Mouse (Mus musculus): ENCODE measurements around the gene Manea.
"Not testable (repeated sequence)": the region's sequence is repeated elsewhere in the genome, so short reads cannot be mapped to it uniquely, and the experiment has no call there.

Manea gene

GRCm38 (mm10) chr4:26346443-26347106, at the start of gene Manea:
TSS of gene Manea (minus strand) at chr4:26346891.
- DNase-seq (ENCODE audit: low spot score): peak; percentile 73

- no peak for DNase-seq (ENCODE audit: low spot score)
Measured at GRCm38 (mm10) chr4:26354616-26355015, 7.9 kb upstream of the Manea start.

- DNase-seq (ENCODE audit: low spot score): no peak
Measured at GRCm38 (mm10) chr4:26353643-26354231, 7.0 kb upstream of the Manea start.

- no peak for DNase-seq (ENCODE audit: low spot score)
Measured at GRCm38 (mm10) chr4:26347239-26347638, 548 bp upstream of the Manea start.

GRCm38 (mm10) chr4:26345741-26346442, 799 bp downstream of the Manea start:
- no peak for DNase-seq (ENCODE audit: low spot score)

- no peak for DNase-seq (ENCODE audit: low spot score)
Measured at GRCm38 (mm10) chr4:26345080-26345479, 1.6 kb downstream of the Manea start.

GRCm38 (mm10) chr4:26342346-26342745, 4.3 kb downstream of the Manea start:
- DNase-seq (ENCODE audit: low spot score): no peak

GRCm38 (mm10) chr4:26338604-26339003, 8.1 kb downstream of the Manea start:
- DNase-seq (ENCODE audit: low spot score): no peak

GRCm38 (mm10) chr4:26336563-26336962, 10.1 kb downstream of the Manea start:
- no peak for DNase-seq (ENCODE audit: low spot score)

GRCm38 (mm10) chr4:26304731-26305130, 42.0 kb downstream of the Manea start:
- DNase-seq (ENCODE audit: low spot score): not testable (repeated sequence)

GRCm38 (mm10) chr4:26277112-26277716, 69.5 kb downstream of the Manea start:
- DNase-seq (ENCODE audit: low spot score): no peak

- peak; percentile 13 for DNase-seq (ENCODE audit: low spot score)
Measured at GRCm38 (mm10) chr4:26276264-26276663, 70.4 kb downstream of the Manea start.

GRCm38 (mm10) chr4:26275769-26276168, 70.9 kb downstream of the Manea start:
- DNase-seq (ENCODE audit: low spot score): no peak

All from left cerebral cortex, adult 11 months (tissue).